Mouse (Mus musculus) olfactory bulb, adult 2 months (tissue): ENCODE results near the gene Dennd5a.

ENCODE experiments used
- CTCF ChIP-seq: fragments of 200-500 bp; IDR thresholded peaks from 2 replicates; pipeline ENCODE4 v1.5.1; 2012; ENCODE audit warnings: low read depth, mild to moderate bottlenecking, low read length, moderate library complexity; ENCODE audit not compliant: insufficient read depth
- POLR2A ChIP-seq: fragments of 200-500 bp; IDR thresholded peaks from 2 replicates; pipeline ENCODE4 v1.6.1; 2012; ENCODE audit warnings: mild to moderate bottlenecking, low read depth, low read length, moderate library complexity; ENCODE audit not compliant: insufficient read depth

DNA sequence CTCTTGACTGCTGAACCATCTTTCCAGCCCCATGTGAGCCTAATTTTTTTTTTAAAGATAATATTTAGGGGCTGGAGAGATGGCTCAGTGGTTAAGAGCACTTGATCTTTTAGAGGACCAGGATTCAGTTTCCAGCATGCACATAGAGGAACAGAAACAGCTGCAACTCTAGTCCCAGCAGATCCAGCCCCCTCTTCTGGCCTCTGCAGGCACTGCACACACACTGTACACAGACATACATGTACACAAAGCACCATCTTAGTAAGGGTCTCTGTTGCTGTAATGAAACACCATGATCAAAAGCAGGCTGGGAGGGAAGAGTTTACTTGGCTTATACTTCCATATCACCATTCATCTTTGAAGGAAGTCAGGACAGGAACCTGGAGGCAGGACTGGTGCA is 5.4 kb upstream of the Dennd5a start:
- TF ChIP-seq POLR2A (no peak), CTCF (no peak)
